Mouse (Mus musculus) heart, embryonic 14.5 days (tissue): ENCODE measurements at regions not wholly inside any gene's neighbourhood (a gene's known extent, or its start where the extent isn't known, plus 50 kb on each side); places are given as distances from the start of the nearest gene placed in this dataset.
"Not testable (repeated sequence)": the region's sequence is repeated elsewhere in the genome, so short reads cannot be mapped to it uniquely, and the experiment has no call there.

Source experiments
- ATAC-seq: fragments of 200-750 bp; cut with Nextera tagmentation; 2 replicates; pipeline ENCODE4 v1.8.0; 2017; ENCODE audit warnings: low read depth, moderate TSS enrichment; ENCODE audit not compliant: insufficient number of reproducible peaks, insufficient read depth, low FRiP score
- H3K27ac ChIP-seq, 2 experiments: fragments of 200-500 bp in 1 of 2; fragments of 300-500 bp in 1 of 2; sonication (generic) in 1 of 2; replicated peaks in 1 of 2; 2 replicates each; pipeline ENCODE4 v1.5.1; 2012 to 2014; ENCODE audit warnings: low read depth in 2 of 2, low read length in 2 of 2, control low read depth in 1 of 2, mild to moderate bottlenecking in 1 of 2, mixed read lengths in 1 of 2; ENCODE audit not compliant: control insufficient read depth in 1 of 2, insufficient read depth in 1 of 2
- H3K27me3 ChIP-seq: fragments of 300-500 bp; sonication (generic); 2 replicates; pipeline ENCODE4 v1.6.1; 2014; ENCODE audit warnings: mild to moderate bottlenecking, low read length, control low read depth; ENCODE audit not compliant: control insufficient read depth, insufficient read depth
- H3K36me3 ChIP-seq: fragments of 300-500 bp; sonication (generic); 2 replicates; pipeline ENCODE4 v1.6.1; 2014; ENCODE audit warnings: mild to moderate bottlenecking, control low read depth, low read length, mixed read lengths; ENCODE audit not compliant: control insufficient read depth, insufficient read depth
- H3K4me1 ChIP-seq, 2 experiments: fragments of 200-500 bp in 1 of 2; fragments of 300-500 bp in 1 of 2; sonication (generic) in 1 of 2; 2 replicates each; pipeline ENCODE4 v1.6.1; 2012 to 2014; ENCODE audit warnings: low read length in 2 of 2, control low read depth in 1 of 2, mixed read lengths in 1 of 2; ENCODE audit not compliant: control insufficient read depth in 2 of 2, insufficient read depth in 2 of 2
- H3K4me2 ChIP-seq: fragments of 300-500 bp; sonication (generic); 2 replicates; pipeline ENCODE4 v1.6.1; 2014; ENCODE audit warnings: mild to moderate bottlenecking, low read length
- H3K4me3 ChIP-seq, 2 experiments: fragments of 200-500 bp in 1 of 2; fragments of 300-500 bp in 1 of 2; sonication (generic) in 1 of 2; 2 replicates each; pipeline ENCODE4 v1.5.1; 2012 to 2014; ENCODE audit warnings: low read length in 2 of 2, mild to moderate bottlenecking in 2 of 2, control low read depth in 1 of 2, low read depth in 1 of 2, moderate library complexity in 1 of 2; ENCODE audit not compliant: control insufficient read depth in 1 of 2, insufficient read depth in 1 of 2
- H3K9ac ChIP-seq: fragments of 300-500 bp; sonication (generic); 2 replicates; pipeline ENCODE4 v1.6.1; 2014; ENCODE audit warnings: mild to moderate bottlenecking, low read length
- H3K9me3 ChIP-seq: fragments of 300-500 bp; sonication (generic); 2 replicates; pipeline ENCODE4 v1.6.1; 2016; ENCODE audit warnings: low read length, control low read depth; ENCODE audit not compliant: control insufficient read depth
- WGBS: fragments of 180-500 bp; shearing (Covaris S2); extraction: QIAGEN DNeasy Blood & Tissue Kit; methylation state at CpG from one replicate; pipeline ENCODE4 v1.1.7; 2014; 5-methylcytosine and 5-hydroxymethylcytosine counted together

- Histone ChIP-seq H3K27ac (no peak overlapping the region), H3K4me1 (peaks cover 6 to 7% of the 10 kb centered on the region in 2 experiments; a peak in 3 of 4 replicates), H3K4me2 (no peak overlapping the region), H3K9me3 (no peaks in the 10 kb centered on the region), H3K4me3 (no peak overlapping the region), H3K36me3 (no peaks in the 10 kb centered on the region), H3K27me3 (peaks cover 3% of the 10 kb centered on the region; the same call in 1 of the 2 replicates), H3K9ac (no peak overlapping the region)
- 27% methylated on average over 3 of the region's 3 CpGs for WGBS
- no peak for ATAC-seq
Observed at GRCm38 (mm10) chr7:82081851-82082250, 89.8 kb upstream of the Bnc1 start.

- no peak overlapping the region for H3K27ac ChIP-seq
- ATAC-seq: no peak
- WGBS: 20% methylated on average over 6 of the region's 6 CpGs
- no peak overlapping the region for H3K4me3 ChIP-seq
- peaks cover 6 to 7% of the 10 kb centered on the region in 2 experiments; a peak in 3 of 4 replicates for H3K4me1 ChIP-seq
- no peaks in the 10 kb centered on the region for H3K9me3 ChIP-seq
- H3K4me2 ChIP-seq: no peak overlapping the region
- no peaks in the 10 kb centered on the region for H3K36me3 ChIP-seq
- no peak overlapping the region for H3K9ac ChIP-seq
- H3K27me3 ChIP-seq: peaks cover 3% of the 10 kb centered on the region; the same call in 1 of the 2 replicates
Observed at GRCm38 (mm10) chr7:82082883-82083282, 90.8 kb upstream of the Sh3gl3 start.

- H3K27ac ChIP-seq: no peak overlapping the region
- no peaks in the 10 kb centered on the region for H3K36me3 ChIP-seq
- H3K9ac ChIP-seq: no peak overlapping the region
- H3K27me3 ChIP-seq: peaks cover 3% of the 10 kb centered on the region; the same call in 1 of the 2 replicates
- 79% methylated on average over 10 of the region's 10 CpGs for WGBS
- H3K4me2 ChIP-seq: no peak overlapping the region
- H3K9me3 ChIP-seq: no peaks in the 10 kb centered on the region
- H3K4me3 ChIP-seq: no peak overlapping the region
- ATAC-seq: no peak
- H3K4me1 ChIP-seq: peaks cover 3 to 4% of the 10 kb centered on the region in 2 experiments; a peak in 3 of 4 replicates
Observed at GRCm38 (mm10) chr7:82084473-82084872, 89.2 kb upstream of the Sh3gl3 start.

GRCm38 (mm10) chr7:82085205-82085604 lies 88.4 kb upstream of the Sh3gl3 start:
- ATAC-seq: no peak
- Histone ChIP-seq H3K27me3 (peaks cover 3% of the 10 kb centered on the region; the same call in 1 of the 2 replicates), H3K4me2 (no peak overlapping the region), H3K4me1 (no peaks in the 10 kb centered on the region), H3K4me3 (no peak overlapping the region), H3K9ac (no peak overlapping the region), H3K9me3 (no peaks in the 10 kb centered on the region), H3K36me3 (no peaks in the 10 kb centered on the region), H3K27ac (no peak overlapping the region)
- 69% methylated on average over 4 of the region's 4 CpGs for WGBS

- no peaks in the 10 kb centered on the region; the same call in 1 of the 2 replicates for H3K9me3 ChIP-seq
- 77% methylated on average over 6 of the region's 6 CpGs for WGBS
- H3K27me3 ChIP-seq: no peaks in the 10 kb centered on the region
- ATAC-seq: no peak
- H3K9ac ChIP-seq: no peak overlapping the region
- H3K4me1 ChIP-seq: no peaks in the 10 kb centered on the region
- no peak overlapping the region for H3K4me2 ChIP-seq
- H3K36me3 ChIP-seq: no peaks in the 10 kb centered on the region
- no peak overlapping the region for H3K27ac ChIP-seq
- no peak overlapping the region for H3K4me3 ChIP-seq
Observed at GRCm38 (mm10) chr7:82098136-82098535, 75.5 kb upstream of the Sh3gl3 start.

- Histone ChIP-seq H3K9ac (no peak overlapping the region), H3K9me3 (no peaks in the 10 kb centered on the region; the same call in 1 of the 2 replicates), H3K4me2 (no peak overlapping the region), H3K4me3 (no peak overlapping the region), H3K36me3 (no peaks in the 10 kb centered on the region), H3K4me1 (no peaks in the 10 kb centered on the region), H3K27ac (no peak overlapping the region), H3K27me3 (no peaks in the 10 kb centered on the region)
- ATAC-seq: no peak
- 78% methylated on average over 2 of the region's 2 CpGs for WGBS
Observed at GRCm38 (mm10) chr7:82101314-82101713, 72.3 kb upstream of the Sh3gl3 start.

- H3K4me2 ChIP-seq: no peak overlapping the region
- H3K4me3 ChIP-seq: no peak overlapping the region
- H3K27ac ChIP-seq: no peak overlapping the region
- no peak for ATAC-seq
- H3K36me3 ChIP-seq: no peaks in the 10 kb centered on the region
- H3K27me3 ChIP-seq: no peaks in the 10 kb centered on the region
- H3K9ac ChIP-seq: no peak overlapping the region
- no peaks in the 10 kb centered on the region; the same call in 1 of the 2 replicates for H3K9me3 ChIP-seq
- no peaks in the 10 kb centered on the region for H3K4me1 ChIP-seq
- WGBS: 83% methylated on average over 5 of the region's 5 CpGs
Observed at GRCm38 (mm10) chr7:82105631-82106030, 68.0 kb upstream of the Sh3gl3 start.

- not testable (repeated sequence) for ATAC-seq, H3K27ac ChIP-seq, H3K4me3 ChIP-seq, H3K36me3 ChIP-seq, H3K4me2 ChIP-seq, H3K4me1 ChIP-seq, H3K9me3 ChIP-seq, H3K27me3 ChIP-seq, H3K9ac ChIP-seq
Observed at GRCm38 (mm10) chr7:82109141-82109540, 64.5 kb upstream of the Sh3gl3 start.
